Mouse (Mus musculus): ENCODE results near the gene Espn. TPM values are rescaled to one million over a fixed set of nuclear protein-coding genes. Genes with fewer than 3 reads are reported as not detected.

The Espn gene
- total and polyA plus RNA-seq, 3 experiments, result 5.0 to 19.6 TPM; not detected in 1

- TF ChIP-seq UBTF (IDR thresholded peaks at IDR 0.05; ENCODE audit: borderline replicate concordance, insufficient read depth, low read depth, low read length) (no peak), ZC3H11A (IDR thresholded peaks at IDR 0.05; ENCODE audit: low read depth, low read length) (no peak)
Measured at GRCm38 (mm10) chr4:152186205-152187082, 34.3 kb upstream of the Espn start (continued).

DNA sequence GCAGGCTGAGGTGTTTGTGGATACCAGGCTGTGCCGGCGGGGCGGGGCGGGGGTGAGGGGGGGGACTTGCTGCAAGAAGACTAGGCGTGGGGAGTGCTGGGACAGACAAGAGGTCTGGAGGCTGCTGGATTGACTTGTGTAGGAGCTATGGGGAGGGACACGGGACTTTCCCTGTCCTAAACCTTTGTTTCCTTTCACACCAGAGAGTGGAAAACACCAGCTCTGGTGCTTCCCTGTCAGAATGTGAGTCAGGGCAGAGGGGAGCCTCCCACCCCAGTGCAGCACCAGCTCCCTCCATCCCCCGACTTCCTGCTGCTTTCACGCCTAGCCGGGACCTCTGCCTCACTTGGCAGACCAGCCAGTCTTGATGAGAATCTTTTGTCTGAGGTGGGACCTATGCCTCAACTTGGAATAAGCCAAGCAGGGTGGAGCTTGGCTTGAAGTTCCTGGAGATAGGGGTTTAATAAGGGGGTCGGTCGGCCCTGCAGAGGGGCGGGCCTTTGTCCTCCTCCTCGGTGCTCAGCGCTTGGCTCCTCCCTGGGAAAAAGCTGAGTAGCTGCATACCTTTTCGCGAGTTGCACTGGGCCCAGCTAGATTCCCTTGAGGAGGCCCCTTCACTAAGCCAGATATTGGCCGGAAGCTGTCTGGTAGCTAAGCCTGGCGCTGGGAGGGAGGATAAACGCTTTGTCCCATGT, 33.5 kb upstream of the Espn start:
- Histone ChIP-seq H3K9me3 (replicated peaks; ENCODE audit: insufficient read depth, low read length) (no peaks in the 10 kb centered on the region), H3K9ac (ENCODE audit: control insufficient read depth, low read depth, low read length, poor library complexity, severe bottlenecking) (peak overlapping the region; percentile 31), H3K79me2 (ENCODE audit: control insufficient read depth, insufficient read depth, low read length, poor library complexity) (peaks cover 41% of the 10 kb centered on the region), H3K4me1 (ENCODE audit: control insufficient read depth in 1 of 2, insufficient read depth in 2 of 2, low read length in 2 of 2) (peaks cover 39 to 50% of the 10 kb centered on the region in 2 experiments), H3K27ac (ENCODE audit: control insufficient read depth, low read depth, low read length) (peak overlapping the region; percentile 73), H3K27me3 (ENCODE audit: control insufficient read depth in 1 of 2, insufficient read depth in 2 of 2, low read length in 2 of 2) (no peaks in the 10 kb centered on the region), H3K4me3 (ENCODE audit: control insufficient read depth in 1 of 2, insufficient read depth in 1 of 2, low read depth in 2 of 2, low read length in 2 of 2) (peak overlapping the region; percentile 25 to 68), H3K36me3 (ENCODE audit: control insufficient read depth in 1 of 2, insufficient read depth in 2 of 2, low read length in 2 of 2) (peaks cover 5 to 47% of the 10 kb centered on the region in 2 experiments; a peak in 3 of 4 replicates)
- DNase-seq (ENCODE audit: low read depth, low spot score), result peak; percentile 77
- TF ChIP-seq MYB (IDR thresholded peaks at IDR 0.05; ENCODE audit: low read depth, low read length) (0 out of 2 replicates have a peak, but pooled peaks have one; percentile 21), POLR2AphosphoS2 (IDR thresholded peaks at IDR 0.05; ENCODE audit: low read length) (no peak), GATA1 (IDR thresholded peaks at IDR 0.05; ENCODE audit: low read depth, low read length) (no peak), UBTF (IDR thresholded peaks at IDR 0.05; ENCODE audit: borderline replicate concordance, insufficient read depth, low read depth, low read length) (no peak), MYC (IDR thresholded peaks at IDR 0.05; ENCODE audit: low read depth, low read length) (no peak), TBP (IDR thresholded peaks at IDR 0.05; ENCODE audit: low read depth, low read length) (0 out of 2 replicates have a peak, but pooled peaks have one; percentile 50), SMC3 (IDR thresholded peaks at IDR 0.05; ENCODE audit: low read depth, low read length) (no peak), ELF1 (IDR thresholded peaks at IDR 0.05; ENCODE audit: low read depth, low read length) (no peak; the same call in 1 of the 2 replicates), ZC3H11A (IDR thresholded peaks at IDR 0.05; ENCODE audit: low read depth, low read length) (no peak), NELFE (IDR thresholded peaks at IDR 0.05; ENCODE audit: low read depth, low read length) (no peak), CHD1 (IDR thresholded peaks at IDR 0.05; ENCODE audit: low read depth, low read length) (no peak), BHLHE40 (IDR thresholded peaks at IDR 0.05; ENCODE audit: borderline replicate concordance, low read depth, low read length) (no peak), USF2 (IDR thresholded peaks at IDR 0.05; ENCODE audit: borderline replicate concordance in 1 of 2, insufficient read depth in 1 of 2, low read depth in 1 of 2, low read length in 2 of 2) (no peak), CHD2 (IDR thresholded peaks at IDR 0.05; ENCODE audit: low read length) (no peak), MAFK (IDR thresholded peaks at IDR 0.05; ENCODE audit: borderline replicate concordance, low read depth, low read length) (no peak), HCFC1 (IDR thresholded peaks at IDR 0.05; ENCODE audit: low read depth, low read length) (no peak), KAT2A (conservative IDR thresholded peaks at IDR 0.05; ENCODE audit: low read depth, low read length) (no peak), SIN3A (IDR thresholded peaks at IDR 0.05; ENCODE audit: low read length) (no peak), MAX (IDR thresholded peaks at IDR 0.05; ENCODE audit: low read length) (no peak), RAD21 (IDR thresholded peaks at IDR 0.05; ENCODE audit: low read depth, low read length) (no peak), ZMIZ1 (IDR thresholded peaks at IDR 0.05; ENCODE audit: low read depth, low read length) (no peak), JUND (IDR thresholded peaks at IDR 0.05; ENCODE audit: low read depth, low read length) (no peak), MXI1 (IDR thresholded peaks at IDR 0.05; ENCODE audit: low read depth, low read length) (peak; percentile 16; the same call in 1 of the 2 replicates), ETS1 (IDR thresholded peaks at IDR 0.05; ENCODE audit: low read depth, low read length) (0 out of 2 replicates have a peak, but pooled peaks have one; percentile 15), POLR2A (IDR thresholded peaks at IDR 0.05; ENCODE audit: control insufficient read depth in 1 of 2, insufficient read depth in 1 of 2, low read depth in 1 of 2, low read length in 2 of 2, poor library complexity in 1 of 2) (0 out of 4 replicates have a peak, but pooled peaks have one; percentile 5 to 25), CTCF (IDR thresholded peaks at IDR 0.05 in 2 of 3, conservative IDR thresholded peaks at IDR 0.05 in 1 of 3; ENCODE audit: control insufficient read depth in 1 of 3, insufficient read depth in 1 of 3, low read depth in 2 of 3, low read length in 3 of 3, poor library complexity in 1 of 3, severe bottlenecking in 1 of 3) (no peak), USF1 (IDR thresholded peaks at IDR 0.05; ENCODE audit: low read depth, low read length) (no peak), NRF1 (IDR thresholded peaks at IDR 0.05; ENCODE audit: insufficient read depth, low read depth, low read length, poor library complexity, severe bottlenecking) (0 out of 2 replicates have a peak, but pooled peaks have one; percentile 4), RCOR1 (IDR thresholded peaks at IDR 0.05; ENCODE audit: low read depth, low read length) (no peak), POLR2AphosphoS5 (IDR thresholded peaks at IDR 0.05; ENCODE audit: borderline replicate concordance, low read depth, low read length) (no peak), GABPA (IDR thresholded peaks at IDR 0.05; ENCODE audit: low read depth, low read length) (no peak), TAL1 (IDR thresholded peaks at IDR 0.05; ENCODE audit: low read length) (no peak; the same call in 1 of the 2 replicates)

Measured in MEL (cell line).